Mouse (Mus musculus) heart, adult 2 months (tissue): Measurements from ENCODE around the gene Apon.

Source experiments
- CTCF ChIP-seq: fragments of 200-600 bp; IDR thresholded peaks from 2 replicates; pipeline ENCODE4 v1.8.1; 2022; ENCODE audit warnings: antibody characterized with exemption, mild to moderate bottlenecking, moderate library complexity
- POLR2A ChIP-seq: fragments of 200-500 bp; IDR thresholded peaks from 2 replicates; pipeline ENCODE4 v1.6.1; 2011; ENCODE audit warnings: mild to moderate bottlenecking, low read depth, low read length, control low read depth; ENCODE audit not compliant: insufficient read depth

- TF ChIP-seq CTCF (no peak), POLR2A (no peak)
Observed at GRCm38 (mm10) chr10:128281682-128282081, 27.8 kb downstream of the Apon start.
